Mouse (Mus musculus) liver, adult 2 months (tissue): ENCODE results near the gene Ltb4r2. TPM values are rescaled to one million over a fixed set of nuclear protein-coding genes. Genes with fewer than 3 reads are reported as not detected.

Experiments used
- DNase-seq: peaks from one replicate; pipeline ENCODE4 v3.0.0-alpha.2; 2011; ENCODE audit warnings: low read depth, low spot score; ENCODE audit errors: extremely low read depth
- H3K27ac ChIP-seq: fragments of 200-500 bp; replicated peaks from 2 replicates; pipeline ENCODE4 v1.5.1; 2012; ENCODE audit warnings: low read depth, mild to moderate bottlenecking, control low read depth, inconsistent platforms, low read length; ENCODE audit not compliant: insufficient read depth
- H3K27me3 ChIP-seq: fragments of 200-500 bp; 2 replicates; pipeline ENCODE4 v1.6.1; 2012; ENCODE audit warnings: mild to moderate bottlenecking, moderate library complexity, low read length, inconsistent platforms; ENCODE audit not compliant: control insufficient read depth, insufficient read depth
- H3K36me3 ChIP-seq: fragments of 200-500 bp; 2 replicates; pipeline ENCODE4 v1.6.1; 2012; ENCODE audit warnings: low read length, inconsistent platforms; ENCODE audit not compliant: control insufficient read depth, insufficient read depth
- H3K4me1 ChIP-seq: fragments of 200-500 bp; 2 replicates; pipeline ENCODE4 v1.6.1; 2011; ENCODE audit warnings: low read length; ENCODE audit not compliant: control insufficient read depth, insufficient read depth
- H3K4me3 ChIP-seq: fragments of 200-500 bp; 2 replicates; pipeline ENCODE4 v1.5.1; 2011; ENCODE audit warnings: low read depth, mild to moderate bottlenecking, control low read depth, low read length, moderate library complexity; ENCODE audit not compliant: insufficient read depth
- H3K79me2 ChIP-seq: fragments of 200-500 bp; 2 replicates; pipeline ENCODE4 v1.6.1; 2012; ENCODE audit warnings: inconsistent platforms, mild to moderate bottlenecking, low read length, moderate library complexity; ENCODE audit not compliant: control insufficient read depth, insufficient read depth
- H3K9ac ChIP-seq: fragments of 200-500 bp; 2 replicates; pipeline ENCODE4 v1.6.1; 2012; ENCODE audit warnings: low read depth, mild to moderate bottlenecking, control low read depth, inconsistent platforms, low read length
- CTCF ChIP-seq: fragments of 200-500 bp; IDR thresholded peaks from 2 replicates; pipeline ENCODE4 v1.5.1; 2011; ENCODE audit warnings: low read depth, low read length, control low read depth
- POLR2A ChIP-seq: fragments of 200-500 bp; IDR thresholded peaks from 2 replicates; pipeline ENCODE4 v1.6.1; 2011; ENCODE audit warnings: low read length, control low read depth; ENCODE audit not compliant: insufficient read depth; ENCODE audit errors: extremely low read depth
- WGBS: fragments of 180-500 bp; shearing (Covaris S2); methylation state at CpG from one replicate; pipeline ENCODE4 v1.1.7; 2018; 5-methylcytosine and 5-hydroxymethylcytosine counted together
- polyA plus RNA-seq: library from polyadenylated mRNA; depleted of rRNA; stranded (reverse); fragments of >200 nt; gene quantifications from 2 replicates; pipeline ENCODE4 v1.2.3, GENCODE M21; 2012
- total RNA-seq: library from RNA; depleted of rRNA; stranded (reverse); fragments of >200 nt; gene quantifications from 2 replicates; pipeline ENCODE4 v1.2.3, GENCODE M21; 2014

Ltb4r2 gene
- total and polyA plus RNA-seq, 2 experiments = 0.74 to 2.6 TPM

DNA sequence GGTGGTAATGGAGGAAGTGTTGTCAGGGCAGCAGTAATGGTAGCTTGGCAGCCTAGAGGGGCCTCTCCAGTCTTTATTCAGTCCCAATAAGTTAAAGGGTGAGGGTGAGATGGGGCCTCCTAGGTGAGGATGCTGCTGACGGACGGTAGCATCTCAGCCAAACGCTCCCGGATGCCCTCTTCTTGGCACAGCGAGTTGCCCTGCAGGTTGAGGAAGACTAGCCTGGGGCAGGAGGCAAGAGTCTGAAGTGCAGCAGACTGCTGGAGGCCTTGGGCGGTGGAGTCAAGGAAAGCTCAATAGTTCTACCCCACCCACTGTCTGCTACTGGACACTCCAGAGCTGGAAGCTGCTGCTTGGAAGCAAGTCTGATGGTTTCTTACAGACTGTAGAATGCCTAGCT lies 45.0 kb upstream of the Ltb4r2 start:
- DNase-seq = no peak
- peaks cover 3% of the 10 kb centered on the region; the same call in 1 of the 2 replicates for H3K36me3 ChIP-seq
- H3K27ac ChIP-seq = no peak overlapping the region
- no peaks in the 10 kb centered on the region for H3K27me3 ChIP-seq
- TF ChIP-seq CTCF (no peak), POLR2A (no peak)
- peaks cover 4% of the 10 kb centered on the region; the same call in 1 of the 2 replicates for H3K79me2 ChIP-seq
- H3K9ac ChIP-seq = no peak overlapping the region
- 94% methylated on average over 6 of the region's 6 CpGs for WGBS
- no peak overlapping the region for H3K4me3 ChIP-seq
- H3K4me1 ChIP-seq = peaks cover 28% of the 10 kb centered on the region

DNA sequence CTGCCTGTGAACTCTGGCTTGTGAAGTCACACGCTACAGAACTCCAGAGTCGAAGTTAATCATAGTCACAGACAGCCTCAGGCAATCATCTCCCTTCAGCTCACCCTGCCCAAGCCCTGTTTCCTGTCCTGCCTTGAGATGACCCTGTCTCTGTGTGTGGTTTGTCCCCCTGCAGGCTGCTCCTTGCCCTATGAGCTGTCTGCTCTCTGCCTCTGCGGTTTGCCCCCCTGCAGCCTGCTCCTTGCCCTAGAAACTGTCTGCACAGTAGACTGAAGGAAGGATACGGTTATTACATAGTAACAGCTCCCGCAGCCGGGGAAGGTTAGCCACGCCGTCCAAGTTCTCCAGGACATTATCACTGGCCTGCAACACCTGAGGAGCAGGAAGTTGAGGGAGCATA lies 44.3 kb upstream of the Ltb4r2 start:
- H3K4me1 ChIP-seq = peaks cover 24% of the 10 kb centered on the region
- no peak for TF ChIP-seq CTCF
- no peak for TF ChIP-seq POLR2A
- no peak for DNase-seq
- WGBS = 91% methylated on average over 8 of the region's 8 CpGs
- no peak overlapping the region for H3K4me3 ChIP-seq
- peaks cover 3% of the 10 kb centered on the region; the same call in 1 of the 2 replicates for H3K36me3 ChIP-seq
- peaks cover 4% of the 10 kb centered on the region; the same call in 1 of the 2 replicates for H3K79me2 ChIP-seq
- H3K27me3 ChIP-seq = no peaks in the 10 kb centered on the region
- H3K9ac ChIP-seq = no peak overlapping the region
- H3K27ac ChIP-seq = no peak overlapping the region

DNA sequence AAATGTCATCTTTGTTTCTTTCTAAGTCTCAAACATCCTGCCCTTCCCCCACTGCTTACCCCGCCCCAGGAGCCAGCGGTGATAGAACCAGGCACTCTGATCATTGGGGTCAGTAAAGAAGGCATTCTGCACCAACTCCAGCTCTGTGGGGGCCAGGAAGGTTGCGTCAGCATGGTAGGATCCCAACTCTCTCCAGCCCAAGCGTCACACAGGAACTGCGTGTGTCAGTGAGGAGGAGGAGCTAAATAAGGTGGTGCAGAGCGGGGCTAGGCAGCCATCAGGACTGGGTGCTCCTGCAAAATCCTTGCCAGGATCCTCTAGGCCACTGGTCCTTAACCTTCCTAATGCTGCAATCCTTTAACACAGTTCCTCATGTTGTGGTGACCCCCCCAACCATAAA lies 41.5 kb upstream of the Ltb4r2 start:
- H3K4me3 ChIP-seq = no peak overlapping the region
- H3K27me3 ChIP-seq = no peaks in the 10 kb centered on the region
- H3K9ac ChIP-seq = no peak overlapping the region
- TF ChIP-seq POLR2A (no peak), CTCF (no peak)
- H3K79me2 ChIP-seq = no peaks in the 10 kb centered on the region
- no peak overlapping the region for H3K27ac ChIP-seq
- 84% methylated on average over 6 of the region's 6 CpGs for WGBS
- DNase-seq = no peak
- H3K4me1 ChIP-seq = peaks cover 13% of the 10 kb centered on the region; the same call in 1 of the 2 replicates
- H3K36me3 ChIP-seq = peaks cover 3% of the 10 kb centered on the region; the same call in 1 of the 2 replicates

DNA sequence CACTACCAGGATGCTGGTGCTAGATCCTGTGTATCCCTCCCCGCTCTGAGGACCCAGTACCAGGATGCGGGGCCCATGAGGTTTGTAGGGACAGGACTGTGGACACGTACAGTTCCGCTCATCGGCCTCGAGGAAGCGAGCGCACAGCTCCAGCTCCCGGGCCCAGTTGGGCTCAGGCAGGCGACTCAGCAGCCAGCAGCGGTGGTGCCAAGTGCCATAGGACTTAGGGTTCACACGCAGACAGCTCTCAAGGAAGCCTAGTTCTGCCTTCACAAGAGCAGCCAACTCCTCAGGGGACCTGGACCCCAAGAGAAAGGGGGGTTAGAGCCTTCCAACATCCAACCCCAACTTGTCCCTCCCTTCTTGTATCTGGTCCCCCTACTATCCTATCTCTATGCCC lies 40.6 kb upstream of the Ltb4r2 start:
- H3K4me1 ChIP-seq = peaks cover 19% of the 10 kb centered on the region
- peak overlapping the region; percentile 96 for H3K27ac ChIP-seq

DNA sequence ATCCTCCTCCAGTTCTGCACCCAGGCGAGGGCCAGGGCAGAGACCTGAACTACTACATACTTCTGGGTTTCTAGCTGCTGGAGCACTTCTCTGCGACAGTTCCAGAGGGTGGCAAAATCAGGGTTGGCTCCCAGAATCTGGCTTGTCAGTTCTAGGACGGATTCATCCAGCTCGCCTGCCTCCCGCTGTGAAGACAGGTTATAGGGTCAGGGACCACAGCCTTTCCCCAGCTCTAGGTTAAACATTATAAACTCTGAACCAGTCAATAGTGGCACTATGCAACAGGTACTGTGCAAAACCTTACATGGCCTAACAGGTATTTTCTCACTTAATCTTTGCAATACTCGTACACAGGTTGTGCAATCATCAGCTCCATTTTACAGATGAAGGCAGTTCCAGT lies 40.2 kb upstream of the Ltb4r2 start:
- Histone ChIP-seq H3K4me3 (peak overlapping the region; percentile 7; the same call in 1 of the 2 replicates), H3K27ac (peak overlapping the region; percentile 96), H3K36me3 (peaks cover 3% of the 10 kb centered on the region; the same call in 1 of the 2 replicates), H3K79me2 (no peaks in the 10 kb centered on the region), H3K4me1 (peaks cover 21% of the 10 kb centered on the region), H3K9ac (peak overlapping the region; percentile 50), H3K27me3 (no peaks in the 10 kb centered on the region)
- 20% methylated on average over 6 of the region's 6 CpGs for WGBS
- DNase-seq = peak; percentile 88
- TF ChIP-seq POLR2A (no peak), CTCF (no peak)

More for the DNA sequence above, 40.6 kb upstream of the Ltb4r2 start:
- Histone ChIP-seq H3K27me3 (no peaks in the 10 kb centered on the region), H3K36me3 (peaks cover 3% of the 10 kb centered on the region; the same call in 1 of the 2 replicates), H3K79me2 (no peaks in the 10 kb centered on the region), H3K4me3 (peak overlapping the region; percentile 20; the same call in 1 of the 2 replicates), H3K9ac (peak overlapping the region; percentile 50)
- peak; percentile 53 for DNase-seq
- TF ChIP-seq CTCF (no peak), POLR2A (no peak)
- 58% methylated on average over 12 of the region's 12 CpGs for WGBS

DNA sequence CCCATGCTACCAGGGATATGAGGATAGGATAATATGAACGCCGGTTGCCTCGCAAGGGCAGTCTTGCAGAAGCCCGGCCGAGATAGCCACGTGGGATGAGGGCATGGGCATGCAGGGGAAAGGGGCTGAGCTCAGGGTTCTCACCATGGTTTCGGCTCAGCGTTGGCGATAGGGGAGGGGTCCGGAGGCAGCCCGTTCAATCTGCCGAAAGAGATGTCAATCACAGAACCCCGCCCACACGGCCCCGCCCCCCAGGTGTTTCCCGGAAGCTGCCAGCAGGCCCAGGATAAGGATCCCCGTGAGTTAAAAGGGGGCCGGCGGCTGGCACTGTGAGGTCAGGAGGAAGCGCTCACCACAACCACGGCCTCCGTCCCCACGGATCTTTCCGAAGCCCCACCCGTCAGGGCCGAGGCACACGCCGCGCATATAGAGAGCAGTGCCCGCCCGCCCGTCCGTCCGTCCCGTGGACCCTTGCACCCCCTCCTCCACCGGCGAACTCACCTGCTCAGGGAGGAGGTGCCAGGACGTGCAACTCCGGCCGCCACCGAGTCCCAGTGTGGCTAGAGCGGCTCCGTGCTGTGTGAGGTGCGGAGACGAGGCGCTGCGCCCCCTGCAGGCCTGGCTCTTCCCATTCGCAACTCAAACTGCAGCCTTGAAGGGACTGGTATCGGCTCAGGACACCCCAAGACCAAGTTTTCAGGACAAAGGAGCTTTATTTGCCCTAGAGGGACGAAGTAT lies 39.4 kb upstream of the Ltb4r2 start, which contains the start of gene Rabggta:
Gene Rabggta, minus strand, starts transcription at position 564 of the 738 bp plus-strand sequence.
- peak; percentile 90 for DNase-seq
- H3K79me2 ChIP-seq = no peaks in the 10 kb centered on the region
- H3K4me1 ChIP-seq = peaks cover 26% of the 10 kb centered on the region
- peaks cover 3% of the 10 kb centered on the region; the same call in 1 of the 2 replicates for H3K36me3 ChIP-seq
- WGBS = under 1% methylated on average over 50 of the region's 50 CpGs
- H3K9ac ChIP-seq = peak within 1 kb of the TSS; percentile 97
- peak within 1 kb of the TSS; percentile 94 for H3K4me3 ChIP-seq
- H3K27ac ChIP-seq = peak within 1 kb of the TSS; percentile 96
- no peaks in the 10 kb centered on the region for H3K27me3 ChIP-seq
- peak; percentile 95 for TF ChIP-seq CTCF
- 0 out of 2 replicates have a peak, but pooled peaks have one; percentile 45 for TF ChIP-seq POLR2A
